Mouse (Mus musculus) lung, postnatal 4 days (tissue): ENCODE measurements around the gene Ppil4.
"Not testable (repeated sequence)": the region's sequence is repeated elsewhere in the genome, so short reads cannot be mapped to it uniquely, and the experiment has no call there.

Source experiments
- DNase-seq, 2 experiments: peaks; one replicate each; pipeline ENCODE4 v3.0.0; 2021

The Ppil4 gene

GRCm38 (mm10) chr10:7792751-7793385 is at the start of gene Ppil4, which contains the start of gene Ginm1:
Ppil4 (plus strand) TSS chr10:7792891.
Ginm1 (minus strand) TSS chr10:7792824.
- peak; percentile 93 to 95 for DNase-seq

- not testable (repeated sequence) for DNase-seq
Observed at GRCm38 (mm10) chr10:7745528-7745927, 47.2 kb upstream of the Ppil4 start.

GRCm38 (mm10) chr10:7748752-7749151 is 43.9 kb upstream of the Ppil4 start:
- DNase-seq: no peak

GRCm38 (mm10) chr10:7757544-7757943 is 35.1 kb upstream of the Ppil4 start:
- DNase-seq: no peak

- no peak for DNase-seq
Observed at GRCm38 (mm10) chr10:7772346-7772745, 20.3 kb upstream of the Ppil4 start.

GRCm38 (mm10) chr10:7772769-7773168 is 19.9 kb upstream of the Ppil4 start:
- DNase-seq: no peak

GRCm38 (mm10) chr10:7775421-7775820 is 17.3 kb upstream of the Ppil4 start:
- DNase-seq: no peak

- no peak for DNase-seq
Observed at GRCm38 (mm10) chr10:7778361-7778760, 14.3 kb upstream of the Ppil4 start.

GRCm38 (mm10) chr10:7779751-7780237 is 12.9 kb upstream of the Ppil4 start:
- no peak for DNase-seq

GRCm38 (mm10) chr10:7780238-7781176 is 12.2 kb upstream of the Ppil4 start:
- DNase-seq: peak; percentile 91 to 92

GRCm38 (mm10) chr10:7781214-7781613 is 11.5 kb upstream of the Ppil4 start:
- no peak for DNase-seq

- no peak for DNase-seq
Observed at GRCm38 (mm10) chr10:7787319-7787718, 5.4 kb upstream of the Ppil4 start.

- no peak for DNase-seq
Observed at GRCm38 (mm10) chr10:7792254-7792750, 389 bp upstream of the Ppil4 start.

GRCm38 (mm10) chr10:7801258-7801657 is 8.6 kb downstream of the Ppil4 start:
- no peak for DNase-seq

GRCm38 (mm10) chr10:7802519-7803140 is 9.9 kb downstream of the Ppil4 start:
- DNase-seq: no peak

GRCm38 (mm10) chr10:7809937-7810336 is 17.2 kb downstream of the Ppil4 start:
- peak in 1 of 2 experiments; percentile 59 for DNase-seq

GRCm38 (mm10) chr10:7816476-7816875 is 23.8 kb downstream of the Ppil4 start:
- no peak for DNase-seq

GRCm38 (mm10) chr10:7818676-7819075 is 26.0 kb downstream of the Ppil4 start:
- DNase-seq: no peak

GRCm38 (mm10) chr10:7819156-7819555 is 26.5 kb downstream of the Ppil4 start:
- no peak for DNase-seq

GRCm38 (mm10) chr10:7819603-7820002 is 26.9 kb downstream of the Ppil4 start:
- no peak for DNase-seq

- no peak for DNase-seq
Observed at GRCm38 (mm10) chr10:7820171-7820570, 27.5 kb downstream of the Ppil4 start.

- no peak for DNase-seq
Observed at GRCm38 (mm10) chr10:7821981-7822380, 29.3 kb downstream of the Ppil4 start.

GRCm38 (mm10) chr10:7824663-7825280 is 32.1 kb downstream of the Ppil4 start:
- no peak for DNase-seq
